Mouse (Mus musculus) hematopoietic stem cell, adult 5-6 weeks (primary cell): ENCODE measurements at regions not wholly inside any gene's neighbourhood (a gene's known extent, or its start where the extent isn't known, plus 50 kb on each side); places are given as distances from the start of the nearest gene placed in this dataset.
"Not testable (repeated sequence)": the region's sequence is repeated elsewhere in the genome, so short reads cannot be mapped to it uniquely, and the experiment has no call there.

Source experiments
- ATAC-seq, 2 experiments: fragments of 125-278 bp in 1 of 2; replicated peaks in 1 of 2; 2 replicates each; pipeline ENCODE4 v1.8.0; 2016 to 2017; ENCODE audit warnings: inconsistent platforms in 2 of 2, mild to moderate bottlenecking in 2 of 2, moderate number of reproducible peaks in 2 of 2, low read depth in 1 of 2, moderate TSS enrichment in 1 of 2; ENCODE audit not compliant: low FRiP score in 2 of 2, poor library complexity in 2 of 2, severe bottlenecking in 2 of 2, insufficient read depth in 1 of 2, low TSS enrichment in 1 of 2

DNA sequence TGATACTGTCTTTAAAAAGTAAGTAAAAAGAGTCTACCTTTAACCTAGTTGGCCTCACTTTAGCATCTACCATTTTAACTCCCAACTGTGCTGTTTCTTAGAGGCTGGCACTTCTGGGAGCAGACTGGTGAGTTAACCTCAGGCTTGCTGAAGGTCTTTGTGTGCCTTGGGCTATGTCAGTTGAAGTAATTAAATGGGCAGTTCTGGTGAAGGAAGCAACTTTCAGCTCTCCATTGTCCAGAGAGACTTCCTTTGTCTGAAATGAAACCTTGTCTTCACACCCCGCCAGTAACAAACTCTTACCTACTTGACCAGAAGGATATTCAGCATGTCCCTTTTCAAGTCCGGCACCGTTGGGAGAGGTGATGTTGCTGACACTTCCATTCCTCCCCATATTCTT is 55.5 kb downstream of the Zfp281 start:
- no peak for ATAC-seq

- ATAC-seq = not testable (repeated sequence)
Measured at GRCm38 (mm10) chr1:136682311-136682710, 57.6 kb downstream of the Zfp281 start.

- ATAC-seq = peak in 1 of 2 experiments; percentile 41; a peak in 1 of 4 replicates
Measured at GRCm38 (mm10) chr1:136683061-136683531, 58.4 kb downstream of the Zfp281 start.

DNA sequence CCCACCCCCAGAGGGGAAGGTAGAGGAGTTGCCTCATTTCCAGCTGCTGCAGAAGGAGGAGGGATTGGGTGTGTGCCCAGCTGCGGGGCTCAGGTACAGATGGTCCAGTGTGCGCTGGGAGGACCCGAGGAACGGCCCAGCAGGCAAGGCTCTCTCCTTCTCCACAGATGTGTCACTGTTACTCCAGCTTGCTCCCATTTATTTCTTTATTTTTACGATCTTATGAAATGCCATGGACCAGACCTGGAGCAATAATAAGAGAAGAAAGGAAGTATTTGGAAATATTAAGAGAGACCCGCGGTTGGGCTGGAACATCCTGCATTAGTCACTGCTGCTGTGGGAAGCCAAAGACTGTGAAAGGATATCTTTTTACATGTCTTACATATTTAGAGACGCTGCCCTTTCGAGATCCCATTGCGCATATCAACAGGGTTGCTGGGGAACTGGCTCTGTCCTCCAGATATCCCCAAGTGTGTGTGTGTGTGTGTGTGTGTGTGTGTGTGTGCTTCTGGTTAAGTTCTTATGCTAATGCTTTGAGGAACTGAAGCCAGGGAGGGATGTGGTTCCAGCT is 58.9 kb downstream of the Zfp281 start:
- ATAC-seq = peak; percentile 43 to 47; a peak in 2 of 4 replicates

- ATAC-seq = no peak
Measured at GRCm38 (mm10) chr1:136684481-136684880, 59.8 kb downstream of the Zfp281 start.

- ATAC-seq = peak; percentile 82 to 86
Measured at GRCm38 (mm10) chr1:136685191-136686060, 60.7 kb downstream of the Zfp281 start.

- no peak for ATAC-seq
Measured at GRCm38 (mm10) chr1:136686467-136686866, 61.8 kb downstream of the Zfp281 start.

DNA sequence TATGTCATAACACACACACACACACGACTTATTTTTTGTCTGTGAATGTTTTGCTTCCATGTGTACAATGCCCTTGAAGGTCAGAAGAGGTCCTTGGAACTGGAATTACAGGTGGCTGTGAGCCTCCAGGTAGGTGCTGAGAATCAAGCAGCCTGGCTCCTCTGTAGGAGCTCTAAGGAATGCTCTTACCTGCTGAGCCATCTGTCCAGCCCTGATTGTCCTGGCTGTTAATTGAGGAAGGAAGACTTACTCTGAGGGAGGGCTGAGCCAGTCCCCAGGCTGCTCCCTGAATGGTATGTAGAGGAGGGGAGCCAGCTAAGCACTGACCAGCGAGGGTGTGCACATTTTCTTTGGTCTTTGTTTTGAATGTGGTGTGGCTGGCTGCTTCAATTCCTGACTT is 65.4 kb downstream of the Zfp281 start:
- no peak for ATAC-seq

- ATAC-seq = no peak
Measured at GRCm38 (mm10) chr1:136693421-136693820, 68.7 kb downstream of the Zfp281 start.

DNA sequence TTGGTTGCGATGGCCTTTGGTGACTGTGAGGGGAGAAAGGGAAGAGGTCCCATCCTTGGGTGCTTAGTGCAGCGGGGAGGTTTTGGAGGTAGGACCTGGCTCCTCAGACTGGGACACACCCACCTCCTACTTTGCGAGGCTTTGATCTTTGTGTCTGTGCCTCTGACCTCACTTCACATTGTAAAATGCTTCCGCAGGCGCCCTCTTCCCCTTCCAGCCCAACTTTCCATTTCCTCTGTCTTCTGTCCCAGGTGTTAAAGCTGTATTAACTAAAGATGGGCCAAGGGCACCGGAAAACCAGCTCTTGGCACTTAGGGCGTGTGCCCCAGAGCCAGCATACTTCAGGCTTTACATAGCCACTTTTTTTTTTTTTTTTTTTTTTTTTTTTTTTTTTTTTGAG is 70.3 kb downstream of the Zfp281 start:
- peak in 1 of 2 experiments; percentile 25; a peak in 1 of 4 replicates for ATAC-seq

GRCm38 (mm10) chr1:136696077-136696641 is 71.5 kb downstream of the Zfp281 start:
- no peak for ATAC-seq

GRCm38 (mm10) chr1:136698454-136699152 is 73.9 kb downstream of the Zfp281 start:
- no peak for ATAC-seq

GRCm38 (mm10) chr1:136699153-136699524 is 74.4 kb downstream of the Zfp281 start:
- ATAC-seq = no peak

DNA sequence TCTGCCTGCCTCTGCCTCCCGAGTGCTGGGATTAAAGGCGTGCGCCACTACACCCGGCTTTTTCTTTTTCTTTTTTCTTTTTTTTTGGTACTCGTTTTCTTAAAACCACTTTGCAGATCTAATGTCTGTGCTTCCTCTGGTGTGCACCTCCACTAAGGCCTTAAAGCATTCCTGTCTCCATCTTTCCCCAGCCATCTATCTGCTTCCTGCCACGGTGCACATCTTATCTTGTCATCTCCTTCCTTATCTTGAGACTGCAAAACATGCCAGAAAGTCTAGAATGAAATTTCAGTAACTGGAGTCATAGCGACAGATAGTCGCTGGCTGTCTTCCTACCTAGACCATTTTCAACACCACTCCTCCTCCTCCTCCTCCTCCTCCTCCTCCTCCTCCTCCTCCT is 74.9 kb downstream of the Zfp281 start:
- no peak for ATAC-seq

- no peak for ATAC-seq
Measured at GRCm38 (mm10) chr1:136704139-136704538, 79.4 kb downstream of the Zfp281 start.

- ATAC-seq = no peak
Measured at GRCm38 (mm10) chr1:136706509-136706908, 81.8 kb downstream of the Zfp281 start.

GRCm38 (mm10) chr1:136707394-136707793 is 82.7 kb downstream of the Zfp281 start:
- ATAC-seq = peak; percentile 49 to 69; a peak in 3 of 4 replicates

DNA sequence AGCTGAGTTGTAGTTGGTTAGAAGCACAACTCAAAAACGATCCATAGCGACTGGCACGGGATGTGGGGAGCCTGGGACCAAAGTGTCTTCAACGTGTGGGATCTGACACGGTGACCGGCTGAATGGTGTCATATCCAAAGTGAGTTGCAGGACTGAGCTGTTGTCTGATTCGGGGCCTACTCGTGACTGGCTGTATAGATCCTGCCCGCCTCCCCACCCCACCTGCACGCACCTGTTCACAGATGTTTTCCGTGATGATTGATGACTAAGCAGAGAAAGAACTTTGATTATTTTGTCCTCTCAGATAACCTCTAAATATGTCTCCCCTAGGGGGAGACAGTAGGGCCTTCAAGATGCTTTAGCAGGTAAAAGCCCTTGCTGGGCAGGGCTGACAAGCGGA is 83.2 kb downstream of the Zfp281 start:
- no peak for ATAC-seq
